Mouse (Mus musculus) ES-E14 (cell line): Measurements from ENCODE around the gene Spata3. TPM values are rescaled to one million over a fixed set of nuclear protein-coding genes. Genes with fewer than 3 reads are reported as not detected.

Experiments used
- DNase-seq: peaks from one replicate; pipeline ENCODE4 v3.0.0-alpha.2; 2013; ENCODE audit warnings: low read depth, low spot score
- H3K27ac ChIP-seq: 2 replicates; pipeline ENCODE4 v1.5.1; 2012; ENCODE audit warnings: low read depth, mild to moderate bottlenecking, low read length, moderate library complexity, mixed read lengths; ENCODE audit not compliant: poor library complexity, insufficient read depth, severe bottlenecking
- H3K36me3 ChIP-seq: 2 replicates; pipeline ENCODE4 v1.6.1; 2012; ENCODE audit warnings: mild to moderate bottlenecking, low read length, moderate library complexity, mixed read lengths; ENCODE audit not compliant: control insufficient read depth, poor library complexity, insufficient read depth, severe bottlenecking
- H3K4me1 ChIP-seq, 2 experiments: fragments of 150-350 bp in 1 of 2; sonication (generic) in 1 of 2; 2 replicates each; pipeline ENCODE4 v1.6.1; 2012; ENCODE audit warnings: low read length in 2 of 2, mild to moderate bottlenecking in 1 of 2, mixed read lengths in 1 of 2; ENCODE audit not compliant: control insufficient read depth in 2 of 2, insufficient read depth in 2 of 2, poor library complexity in 1 of 2
- H3K4me3 ChIP-seq, 2 experiments: fragments of 150-350 bp in 1 of 2; sonication (generic) in 1 of 2; 2 replicates each; pipeline ENCODE4 v1.5.1; 2012; ENCODE audit warnings: low read length in 2 of 2, low read depth in 1 of 2, mild to moderate bottlenecking in 1 of 2, mixed read lengths in 1 of 2; ENCODE audit not compliant: insufficient read depth in 1 of 2, poor library complexity in 1 of 2, severe bottlenecking in 1 of 2
- H3K9ac ChIP-seq: 2 replicates; pipeline ENCODE4 v1.6.1; 2012; ENCODE audit warnings: low read depth, mild to moderate bottlenecking, low read length, mixed read lengths; ENCODE audit not compliant: poor library complexity, insufficient read depth, severe bottlenecking
- H3K9me3 ChIP-seq: fragments of 150-350 bp; sonication (generic); 2 replicates; pipeline ENCODE4 v1.6.1; 2012; ENCODE audit warnings: low read depth, mild to moderate bottlenecking, low read length; ENCODE audit not compliant: control insufficient read depth, insufficient read depth
- CHD2 ChIP-seq: IDR thresholded peaks from 2 replicates; pipeline ENCODE4 v1.6.1; 2014; ENCODE audit warnings: mild to moderate bottlenecking, low read depth, low read length, inconsistent platforms
- HCFC1 ChIP-seq: IDR thresholded peaks from 2 replicates; pipeline ENCODE4 v1.6.1; 2012; ENCODE audit warnings: low read length, inconsistent platforms, borderline replicate concordance; ENCODE audit not compliant: insufficient read depth
- MAFK ChIP-seq: IDR thresholded peaks from 2 replicates; pipeline ENCODE4 v1.6.1; 2014; ENCODE audit warnings: mild to moderate bottlenecking, low read depth, low read length, inconsistent platforms; ENCODE audit not compliant: insufficient read depth
- ZC3H11A ChIP-seq: IDR thresholded peaks from 2 replicates; pipeline ENCODE4 v1.6.1; 2012; ENCODE audit warnings: low read depth, mild to moderate bottlenecking, inconsistent platforms, low read length, borderline replicate concordance
- ZNF384 ChIP-seq: IDR thresholded peaks from 2 replicates; pipeline ENCODE4 v1.6.1; 2012; ENCODE audit warnings: low read depth, low read length, inconsistent platforms
- in situ Hi-C, 2 experiments: fragments of 600-800 bp; cut with MboI; formaldehyde crosslinking; loops; one replicate each; pipeline ENCODE4 v1.15.1; 2025; ENCODE audit warnings: low sequenced_read_pairs in 2 of 2, inconsistent platforms in 1 of 2; ENCODE audit not compliant: unreplicated experiment in 2 of 2
- total RNA-seq: library from RNA; depleted of rRNA; stranded (reverse); fragments of 300-350 nt; gene quantifications from 2 replicates; pipeline ENCODE4 v1.2.3, GENCODE M21; 2012

Spata3 gene
- total RNA-seq, 1 experiment: not detected

- TF ChIP-seq ZNF384: no peak
- no peak for TF ChIP-seq ZC3H11A
- TF ChIP-seq HCFC1: no peak
- no peak for TF ChIP-seq CHD2
- TF ChIP-seq MAFK: no peak
- Histone ChIP-seq H3K9me3 (no peaks in the 10 kb centered on the region), H3K4me1 (no peaks in the 10 kb centered on the region), H3K36me3 (no peaks in the 10 kb centered on the region), H3K27ac (no peak overlapping the region), H3K4me3 (peak overlapping the region; percentile 57 to 58), H3K9ac (peak overlapping the region; percentile 57)
- in situ Hi-C loops: no loop called here
- DNase-seq: no peak
These were observed 1.8 kb downstream of the Spata3 start for GRCm38 (mm10) chr1:86018235-86019055.

DNA sequence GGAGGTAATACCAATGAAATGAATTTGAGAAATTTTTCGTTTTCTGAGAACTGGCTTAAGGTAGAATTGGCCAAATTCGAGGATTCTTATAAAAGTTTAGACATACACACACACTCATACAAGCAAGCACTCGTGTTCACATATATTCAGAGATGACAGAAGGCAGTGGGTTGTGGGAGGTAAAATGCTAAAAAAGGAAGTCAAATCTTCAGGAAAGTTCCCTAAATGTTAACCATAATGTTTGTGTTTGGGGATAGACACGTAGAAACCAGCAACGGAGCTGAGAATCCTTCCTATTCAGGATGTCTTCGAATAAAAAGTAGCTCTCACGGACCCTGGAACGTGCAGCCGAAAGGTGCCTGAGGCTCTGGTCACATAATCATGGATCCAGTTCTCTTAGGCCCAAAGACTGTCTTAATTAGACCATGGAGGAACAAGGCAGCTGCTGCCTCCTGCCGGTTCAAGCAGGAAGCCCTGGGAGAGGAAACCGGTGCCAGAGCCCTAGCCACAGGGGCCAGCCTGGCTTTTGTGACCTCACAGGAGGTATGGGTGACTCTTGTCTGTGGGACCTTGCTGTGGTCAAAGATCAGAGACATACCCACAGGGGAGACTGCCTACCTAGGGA lies 4.9 kb downstream of the Spata3 start:
- Histone ChIP-seq H3K36me3 (no peaks in the 10 kb centered on the region), H3K4me3 (peak overlapping the region; percentile 18 to 43), H3K27ac (no peak overlapping the region), H3K9me3 (no peaks in the 10 kb centered on the region), H3K4me1 (peaks cover 0 to 3% of the 10 kb centered on the region in 2 experiments; a peak in 1 of 4 replicates), H3K9ac (peak overlapping the region; percentile 15; the same call in 1 of the 2 replicates)
- TF ChIP-seq ZNF384: no peak
- no peak for TF ChIP-seq MAFK
- TF ChIP-seq HCFC1: no peak
- TF ChIP-seq CHD2: no peak
- TF ChIP-seq ZC3H11A: no peak
- in situ Hi-C loops: no loop called here
- no peak for DNase-seq

DNA sequence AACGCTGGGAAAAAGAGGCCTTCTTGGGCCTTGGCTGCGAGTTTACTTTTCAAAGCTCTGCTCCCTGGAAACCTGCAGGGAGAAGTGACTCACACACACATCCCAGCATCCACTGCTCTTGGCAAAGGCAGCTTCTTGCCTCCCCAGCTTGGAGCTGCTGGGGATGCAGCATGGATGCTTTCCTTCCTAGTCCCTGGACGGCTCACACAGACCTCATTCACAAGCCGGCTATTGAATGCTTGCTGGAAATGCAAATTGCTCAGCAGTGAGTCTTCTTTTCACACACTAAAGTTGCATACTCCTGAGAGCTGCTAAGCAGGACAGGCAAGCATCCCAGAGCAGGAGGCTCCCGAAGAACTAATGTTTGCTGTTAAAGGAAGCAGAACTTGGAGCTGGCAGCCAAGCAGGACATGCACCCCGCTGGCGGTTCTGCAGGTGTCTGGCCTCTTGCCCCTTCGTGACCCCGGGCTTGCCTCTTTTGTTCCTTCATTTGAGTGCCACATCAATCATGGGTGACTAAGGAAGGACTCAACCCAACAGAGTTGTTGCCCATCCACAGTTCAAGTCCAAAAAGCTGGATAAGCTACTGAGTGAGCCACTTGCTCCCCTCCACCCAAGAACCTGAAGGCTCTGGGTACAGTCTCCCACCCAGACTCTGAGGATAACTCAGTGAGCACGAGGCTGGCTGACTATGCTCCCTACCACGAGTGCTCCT lies 15.8 kb downstream of the Spata3 start:
- Histone ChIP-seq H3K36me3 (no peaks in the 10 kb centered on the region), H3K4me3 (no peak overlapping the region), H3K27ac (peak overlapping the region; percentile 61), H3K9ac (no peak overlapping the region), H3K9me3 (no peaks in the 10 kb centered on the region), H3K4me1 (peaks cover 3 to 17% of the 10 kb centered on the region in 2 experiments)
- TF ChIP-seq HCFC1 (no peak), ZNF384 (no peak), MAFK (no peak), ZC3H11A (no peak), CHD2 (no peak)
- DNase-seq: no peak
- in situ Hi-C loops: no loop called here

DNA sequence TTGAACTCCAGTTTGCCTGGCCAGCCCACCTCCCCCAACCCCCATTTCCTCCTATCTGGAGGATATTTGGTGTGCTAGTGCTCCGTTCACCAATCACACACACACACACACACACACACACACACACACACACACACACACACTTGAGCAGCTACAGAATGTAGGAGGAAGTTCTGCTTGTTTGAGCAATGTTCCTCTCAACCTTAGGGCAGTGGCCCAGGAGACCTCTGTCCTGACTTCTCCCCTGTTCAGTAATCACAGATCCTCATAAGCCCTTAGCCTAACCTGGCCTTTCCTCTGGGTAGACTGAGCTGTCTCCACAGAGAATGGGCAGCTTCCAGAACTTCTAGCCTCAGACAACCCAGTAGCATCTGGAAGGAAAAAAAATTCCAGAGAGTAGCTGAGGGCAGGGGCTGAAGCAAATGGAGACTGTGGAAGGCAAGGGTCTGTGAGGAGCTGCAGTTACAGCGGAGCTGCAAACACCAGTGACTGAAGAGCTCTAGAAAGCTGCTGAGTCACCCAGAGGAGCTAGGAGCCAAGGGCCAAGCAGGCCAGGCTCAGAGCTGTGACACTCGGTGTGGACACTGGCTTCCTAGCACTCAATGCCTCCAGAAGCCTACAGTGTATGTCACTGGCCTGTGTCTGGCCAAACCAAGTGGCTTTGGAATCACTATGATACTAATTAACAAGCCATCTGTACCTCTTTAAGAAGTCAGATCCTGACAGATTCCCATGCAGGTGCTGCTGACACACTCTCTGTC lies 21.8 kb downstream of the Spata3 start:
- in situ Hi-C loops: no loop called here
- H3K9me3 ChIP-seq: no peaks in the 10 kb centered on the region
- no peaks in the 10 kb centered on the region for H3K36me3 ChIP-seq
- H3K27ac ChIP-seq: no peak overlapping the region
- no peak overlapping the region for H3K4me3 ChIP-seq
- H3K4me1 ChIP-seq: peaks cover 0 to 9% of the 10 kb centered on the region in 2 experiments; a peak in 2 of 4 replicates
- H3K9ac ChIP-seq: no peak overlapping the region
- no peak for DNase-seq
- TF ChIP-seq ZC3H11A: no peak
- no peak for TF ChIP-seq MAFK
- no peak for TF ChIP-seq CHD2
- no peak for TF ChIP-seq ZNF384
